Mouse (Mus musculus): Measurements from ENCODE around the gene Arhgef18.

DNA sequence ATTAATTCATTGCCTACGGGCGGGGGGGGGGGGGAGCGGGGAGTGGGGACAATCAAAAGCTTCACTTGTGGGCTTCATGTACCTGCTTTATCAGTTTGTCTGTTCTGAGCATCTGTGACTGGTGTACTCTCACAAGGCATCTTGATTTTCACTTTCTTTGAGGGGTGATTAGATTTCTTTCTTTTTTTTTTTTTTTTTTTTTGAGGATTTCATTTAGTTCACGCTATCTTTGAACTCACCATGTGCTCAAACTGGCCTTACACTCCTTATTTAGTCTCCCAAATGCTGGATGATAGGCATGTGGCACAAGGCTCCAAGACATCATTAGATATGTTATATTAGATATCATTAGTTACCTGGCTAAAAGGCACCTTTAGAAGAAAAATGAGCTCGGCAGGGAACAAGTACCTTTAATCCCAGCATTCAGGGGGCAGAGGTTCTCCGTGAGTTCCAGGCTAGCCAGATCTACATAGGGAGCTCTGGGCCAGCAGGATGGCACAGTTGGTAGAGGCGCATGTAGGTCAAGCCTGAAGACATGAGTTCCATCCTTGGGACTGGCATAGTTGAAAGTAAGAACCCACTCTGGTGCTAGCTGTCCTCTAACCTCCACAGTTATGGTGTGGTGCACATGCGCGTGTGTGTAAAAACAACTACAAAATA lies 75.2 kb downstream of the Arhgef18 start:
- TF ChIP-seq EP300 (IDR thresholded peaks at IDR 0.05; ENCODE audit: low read depth) (no peak), CTCF (IDR thresholded peaks at IDR 0.05; ENCODE audit: low read depth) (no peak)
